Mouse (Mus musculus): ENCODE results near the gene Rfx2.

- TF ChIP-seq CTCF (IDR thresholded peaks at IDR 0.05; ENCODE audit: extremely low read depth, insufficient read depth, insufficient read length, insufficient replicate concordance) = no peak
- TF ChIP-seq POLR2A (IDR thresholded peaks at IDR 0.05; ENCODE audit: low read depth, low read length) = no peak
Measured at GRCm38 (mm10) chr17:56818067-56818636, 12.7 kb downstream of the Rfx2 start.
